Mouse (Mus musculus): ENCODE data around the gene Dennd6a.

- TF ChIP-seq CTCF (IDR thresholded peaks at IDR 0.05; ENCODE audit: control insufficient read depth, insufficient read depth, insufficient replicate concordance, low read depth, low read length) (no peak), POLR2A (IDR thresholded peaks at IDR 0.05; ENCODE audit: control insufficient read depth, low read depth, low read length) (no peak)
Measured at GRCm38 (mm10) chr14:26578791-26579191, 5.1 kb downstream of the Dennd6a start.
